Mouse (Mus musculus) ovary, postnatal 36 days (tissue): ENCODE data around the gene Pxylp1.

Source experiments
- DNase-seq: peaks from one replicate; pipeline ENCODE4 v3.0.0; 2022; ENCODE audit warnings: low spot score, mixed read lengths

Pxylp1 gene

GRCm38 (mm10) chr9:96890756-96891155 lies 1.7 kb downstream of the Pxylp1 start:
- no peak for DNase-seq

- no peak for DNase-seq
Measured at GRCm38 (mm10) chr9:96890266-96890665, 2.2 kb downstream of the Pxylp1 start.

DNA sequence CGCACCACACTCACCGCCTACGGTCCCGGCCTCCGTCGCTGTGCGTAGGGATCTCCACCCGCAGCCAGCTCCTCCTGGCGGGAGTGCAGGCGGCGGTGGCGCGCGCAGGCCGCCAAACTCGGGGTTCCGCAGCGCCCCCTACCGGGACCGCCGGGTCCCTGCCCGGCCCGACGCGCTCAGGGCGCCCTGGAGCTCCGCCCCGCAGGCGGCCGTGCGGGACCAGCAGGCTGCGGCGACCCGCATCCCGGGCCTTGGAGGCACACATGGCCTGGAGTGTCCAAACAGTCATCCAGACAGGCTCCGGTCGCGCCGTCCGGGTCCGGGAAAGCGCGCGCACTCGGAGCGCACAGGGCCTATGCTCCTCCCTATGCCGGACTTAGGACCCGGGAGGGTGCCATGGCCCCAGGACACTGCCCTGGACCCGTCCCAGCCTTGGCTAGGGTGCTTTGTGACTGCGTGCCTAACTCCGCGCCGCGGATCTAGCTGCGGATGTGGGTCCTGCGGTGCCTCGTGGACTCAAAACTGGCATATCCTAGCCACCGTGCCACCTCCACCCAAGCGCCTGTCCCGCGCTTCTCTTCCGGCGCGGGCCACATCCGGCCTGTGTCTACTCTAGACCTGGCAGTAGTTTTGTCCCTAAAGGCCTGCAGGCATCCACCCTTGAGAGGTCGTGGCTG lies 3.0 kb downstream of the Pxylp1 start:
- DNase-seq = peak; percentile 88

DNA sequence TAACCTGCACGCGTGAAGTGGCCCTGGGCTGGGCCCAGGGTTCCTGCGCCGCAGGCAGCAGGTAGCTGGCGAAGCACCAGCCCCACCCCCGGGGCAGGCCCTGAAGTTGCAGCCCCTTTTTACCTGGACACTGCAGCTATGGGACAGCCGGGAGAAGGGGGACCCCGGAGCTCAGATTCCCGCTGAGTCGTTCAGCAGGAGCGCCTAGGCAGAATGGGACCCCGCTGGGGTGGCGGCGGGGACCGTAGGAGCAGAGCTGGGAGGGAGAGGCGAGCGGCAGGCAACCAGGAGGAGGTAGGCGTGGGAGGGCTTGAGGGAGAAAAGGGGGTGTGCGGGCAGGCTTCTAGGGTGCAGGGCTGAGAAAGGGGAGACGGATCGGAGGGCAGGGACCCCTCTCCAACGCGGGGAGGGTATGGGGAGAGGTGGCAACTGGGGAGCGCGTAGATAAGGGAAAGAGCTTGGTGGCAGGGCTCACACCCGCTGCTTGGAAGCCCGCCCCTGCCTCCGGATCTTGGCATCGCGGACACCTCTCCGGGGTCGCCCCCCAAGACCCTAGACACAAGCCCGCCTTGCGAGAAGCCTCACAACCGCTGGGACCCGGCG lies 3.6 kb downstream of the Pxylp1 start:
- peak; percentile 42 for DNase-seq

- DNase-seq = no peak
Measured at GRCm38 (mm10) chr9:96887954-96888353, 4.5 kb downstream of the Pxylp1 start.

- no peak for DNase-seq
Measured at GRCm38 (mm10) chr9:96887492-96887891, 5.0 kb downstream of the Pxylp1 start.

DNA sequence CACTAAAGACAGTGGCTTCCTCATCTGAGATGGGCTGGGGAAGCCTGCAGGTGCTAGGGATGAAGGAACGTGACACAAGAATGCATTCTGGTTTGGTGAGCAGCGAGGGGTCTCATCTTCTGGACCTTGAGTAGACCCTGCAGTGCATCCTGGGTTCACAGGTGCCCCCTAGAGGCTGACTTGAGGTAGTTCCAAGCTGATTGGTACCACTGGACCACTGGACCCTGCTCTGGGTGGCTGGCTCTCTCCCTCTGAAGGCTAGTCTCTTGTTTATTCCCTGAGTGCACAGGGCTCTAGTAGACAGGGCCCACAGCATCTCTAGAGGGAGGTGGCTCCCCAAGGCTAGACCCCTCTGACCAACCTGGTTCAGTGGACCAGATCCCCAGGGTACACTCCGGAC lies 6.7 kb downstream of the Pxylp1 start:
- no peak for DNase-seq

DNA sequence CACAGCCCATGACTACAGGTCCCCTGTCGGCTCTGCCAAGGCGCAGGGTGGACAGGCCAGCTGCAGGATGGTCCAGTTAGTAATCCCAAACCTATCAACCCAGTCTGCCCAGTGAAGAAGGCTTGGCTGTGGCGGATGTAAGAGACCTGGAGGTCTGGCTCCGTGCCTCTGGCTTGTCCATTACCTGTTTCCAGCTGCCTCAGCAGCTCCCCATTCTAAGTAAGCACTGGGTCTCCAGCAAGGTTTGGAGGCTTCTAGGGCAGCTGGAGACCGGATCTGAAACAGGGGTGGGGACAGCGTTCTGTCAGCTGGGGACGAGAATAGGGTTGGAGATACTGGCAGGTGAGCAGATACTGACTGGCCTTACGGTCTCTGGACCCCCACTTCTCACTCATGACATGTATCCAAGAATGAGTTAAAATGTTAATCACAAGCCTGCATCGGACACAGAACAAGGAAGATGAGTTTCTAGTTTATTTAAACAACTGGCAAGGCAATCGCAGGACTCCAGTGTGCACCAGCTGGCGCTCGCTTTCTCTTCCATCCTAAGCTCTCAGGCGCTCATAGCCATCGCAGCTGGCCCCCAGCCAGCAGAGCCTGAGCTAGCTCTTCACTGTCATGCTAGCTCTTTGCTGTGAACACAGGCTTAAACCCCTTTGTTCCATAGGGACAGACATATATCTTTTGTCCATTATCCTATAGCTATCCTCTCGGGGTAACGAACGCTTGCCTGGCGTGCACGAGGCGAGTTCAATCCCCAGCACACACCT lies 9.8 kb downstream of the Pxylp1 start:
- no peak for DNase-seq

GRCm38 (mm10) chr9:96881901-96882300 lies 10.6 kb downstream of the Pxylp1 start:
- no peak for DNase-seq

GRCm38 (mm10) chr9:96879024-96879423 lies 13.4 kb downstream of the Pxylp1 start:
- no peak for DNase-seq

- no peak for DNase-seq
Measured at GRCm38 (mm10) chr9:96878464-96878863, 14.0 kb downstream of the Pxylp1 start.

DNA sequence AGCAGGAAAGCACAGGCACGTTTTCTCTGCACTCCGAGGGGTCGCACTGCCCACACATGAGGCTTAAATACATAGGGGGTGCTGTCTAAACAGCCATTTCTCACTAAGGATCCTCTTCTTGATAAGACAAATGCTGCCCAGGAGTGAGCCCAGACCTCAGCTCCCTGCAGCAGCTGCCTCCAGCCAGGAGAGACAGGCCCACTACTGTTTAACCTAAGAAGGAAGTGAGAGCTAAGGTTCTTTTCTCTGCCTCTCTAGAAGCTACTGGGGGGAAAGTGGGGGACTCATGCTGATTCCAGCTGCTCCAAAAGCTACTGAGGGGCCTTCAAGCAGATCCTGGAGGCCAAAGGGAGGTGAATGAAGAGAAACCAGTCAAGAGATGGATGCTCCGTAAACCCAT lies 16.8 kb downstream of the Pxylp1 start:
- no peak for DNase-seq

DNA sequence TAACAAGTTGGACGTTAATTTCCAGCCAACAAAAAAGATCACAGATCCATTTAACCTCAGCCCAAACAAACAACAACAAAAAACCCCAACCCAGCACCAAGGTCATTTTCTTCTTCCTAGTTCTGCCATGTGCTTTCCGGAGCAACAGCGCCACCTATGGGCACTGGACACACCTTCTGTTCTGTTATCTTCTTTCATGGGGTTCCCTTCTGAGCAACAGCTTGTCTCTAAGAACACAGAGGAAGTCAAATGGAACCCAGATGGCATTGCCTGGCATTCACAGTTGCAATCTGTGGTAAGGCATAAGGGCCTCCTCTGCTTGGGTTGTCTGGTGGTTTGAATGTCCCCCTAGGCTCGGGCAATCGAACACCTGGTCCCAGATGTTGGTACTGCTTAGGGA lies 19.4 kb downstream of the Pxylp1 start:
- DNase-seq = peak; percentile 31

GRCm38 (mm10) chr9:96870104-96870503 lies 22.4 kb downstream of the Pxylp1 start:
- DNase-seq = no peak

- DNase-seq = no peak
Measured at GRCm38 (mm10) chr9:96869542-96869941, 22.9 kb downstream of the Pxylp1 start.

DNA sequence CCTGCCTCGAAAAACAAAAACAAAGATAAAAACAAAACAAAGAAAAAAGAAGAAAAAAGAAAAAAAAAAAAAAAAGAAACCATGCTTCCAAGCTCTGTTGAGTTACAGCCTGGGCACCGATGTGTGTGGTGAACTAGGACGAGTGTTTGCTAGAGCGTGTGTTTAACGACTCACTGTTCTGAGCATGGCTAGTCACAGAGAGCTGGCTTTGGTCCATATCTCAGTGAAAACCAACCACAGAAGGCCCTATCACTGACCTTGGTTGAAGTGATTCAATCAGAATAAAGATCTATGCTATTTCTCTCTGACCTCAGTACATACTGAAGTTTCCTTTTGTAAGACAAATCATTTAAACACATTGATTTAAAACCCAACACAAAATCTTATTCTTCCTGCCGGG lies 23.9 kb downstream of the Pxylp1 start:
- no peak for DNase-seq

DNA sequence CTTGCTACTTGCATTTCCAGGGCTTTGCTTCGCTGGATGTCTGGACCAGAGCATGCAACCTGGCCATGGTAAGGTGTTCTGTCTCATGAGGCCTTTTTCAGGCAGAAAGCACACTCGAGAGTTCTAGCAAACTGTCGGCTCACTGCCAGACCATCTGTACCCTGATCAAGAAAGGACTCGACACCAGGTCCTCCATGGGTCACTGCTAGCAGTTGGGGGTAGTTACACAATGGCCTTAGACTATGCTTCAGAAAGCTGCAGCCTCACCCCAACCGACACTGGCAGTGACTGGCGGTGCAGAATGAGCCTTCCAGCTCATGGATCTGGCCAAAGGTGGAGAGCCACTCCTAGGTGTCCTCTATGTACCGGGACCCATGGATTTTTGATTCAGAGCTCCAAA lies 25.3 kb downstream of the Pxylp1 start:
- DNase-seq = no peak

DNA sequence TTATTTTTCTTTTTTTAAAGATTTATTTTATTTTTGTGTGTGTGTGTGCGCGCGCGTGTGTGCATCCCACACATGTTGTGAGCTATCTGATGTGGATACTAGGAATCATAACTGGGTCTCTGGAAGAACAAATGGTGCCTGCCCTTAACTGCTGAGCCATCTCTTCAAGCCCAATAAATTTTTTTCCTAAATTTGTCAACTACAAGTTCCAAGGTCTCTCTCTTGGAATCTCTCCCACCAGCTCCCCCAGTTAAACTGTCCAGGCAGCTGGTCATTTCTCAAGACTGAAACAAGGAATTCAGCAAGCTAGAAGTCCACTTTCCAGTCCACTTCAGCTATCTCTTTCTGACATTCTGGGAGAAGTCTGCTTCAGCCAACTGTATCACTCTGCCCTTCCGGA lies 26.3 kb downstream of the Pxylp1 start:
- DNase-seq = no peak

- no peak for DNase-seq
Measured at GRCm38 (mm10) chr9:96865473-96866050, 26.9 kb downstream of the Pxylp1 start.

- DNase-seq = no peak
Measured at GRCm38 (mm10) chr9:96863539-96863938, 28.9 kb downstream of the Pxylp1 start.

DNA sequence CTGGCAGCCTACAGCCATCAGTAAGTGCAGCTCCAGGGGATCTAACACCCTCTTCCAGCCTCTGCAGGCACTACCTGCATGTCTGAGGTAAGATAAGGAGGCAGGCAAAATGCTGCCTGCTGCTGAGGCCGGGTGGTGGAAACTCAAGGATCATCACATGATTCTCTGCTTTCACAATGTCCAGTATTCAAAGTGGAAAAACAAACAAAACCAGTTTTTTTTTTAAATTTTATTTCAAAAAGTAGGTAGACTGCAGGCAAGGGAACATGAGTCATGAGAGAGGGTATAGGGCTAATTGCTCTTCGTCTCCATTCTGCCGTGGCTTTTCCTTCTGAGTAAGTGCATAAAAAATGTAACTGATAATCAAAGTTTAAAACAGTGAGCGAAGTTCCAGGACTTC lies 29.6 kb downstream of the Pxylp1 start:
- no peak for DNase-seq

DNA sequence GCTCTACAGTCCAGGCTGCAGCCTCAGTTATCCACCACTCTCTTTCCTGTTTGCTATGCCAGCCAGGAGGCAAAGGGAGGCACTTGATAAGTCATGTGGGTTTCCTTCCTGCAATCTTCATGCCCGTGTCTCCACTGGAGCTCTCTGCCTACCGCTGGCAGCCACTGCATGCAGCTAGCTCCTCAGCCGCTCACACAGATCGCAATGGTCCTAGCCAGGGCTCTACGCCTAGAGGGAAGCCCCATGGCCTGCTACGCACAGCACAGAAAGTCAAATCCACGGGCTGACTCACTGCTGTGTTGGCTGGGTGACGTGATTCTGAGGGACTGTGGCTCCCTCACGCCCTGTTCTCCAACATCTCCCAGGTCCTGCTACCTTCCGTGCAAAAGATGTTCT lies 31.4 kb downstream of the Pxylp1 start:
- no peak for DNase-seq
